Mouse (Mus musculus): ENCODE results near the gene 4930442H23Rik.

DNA sequence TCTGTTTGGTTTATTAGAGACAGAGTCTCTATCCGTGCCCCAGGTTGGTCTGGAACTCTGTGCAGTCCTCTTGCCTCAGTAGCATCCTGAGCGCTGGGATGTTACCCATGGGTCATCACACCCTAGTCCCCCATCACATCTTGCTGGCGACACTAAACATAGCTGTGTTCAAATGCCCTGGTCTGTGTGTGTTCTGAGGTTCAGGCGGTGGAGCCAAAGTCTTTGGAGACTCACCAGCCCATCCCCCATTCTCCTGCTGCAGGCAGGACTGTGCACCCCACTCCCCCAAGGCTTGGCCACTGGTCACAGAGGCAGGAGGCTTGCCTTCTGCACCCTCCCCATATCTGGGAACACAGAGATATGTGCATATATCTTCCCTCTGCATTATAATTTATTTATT, 20.5 kb upstream of the 4930442H23Rik start:
- TF ChIP-seq CTCF (IDR thresholded peaks at IDR 0.05; ENCODE audit: extremely low read depth, insufficient read depth, low read length) (no peak), POLR2A (IDR thresholded peaks at IDR 0.05; ENCODE audit: extremely low read depth, insufficient read depth, low read length) (no peak; the same call in 1 of the 2 replicates)

Measured in cortical plate, adult 2 months (tissue).